Mouse (Mus musculus) small intestine, adult 10 weeks (tissue): ENCODE data around the gene Smarca4. TPM values are rescaled to one million over a fixed set of nuclear protein-coding genes. Genes with fewer than 3 reads are reported as not detected.

Experiments used
- polyA plus RNA-seq: library from polyadenylated mRNA; stranded (reverse); fragments of 350-450 nt; fragmentation: Illumina TruSeq; extraction: RNeasy Lipid Tissue Mini Kit (QIAGEN cat#74804); gene quantifications from one replicate; pipeline ENCODE4 v1.2.3, GENCODE M21; 2014; ENCODE audit warnings: low replicate concordance

The Smarca4 gene
- polyA plus RNA-seq = 1.6 TPM

DNA sequence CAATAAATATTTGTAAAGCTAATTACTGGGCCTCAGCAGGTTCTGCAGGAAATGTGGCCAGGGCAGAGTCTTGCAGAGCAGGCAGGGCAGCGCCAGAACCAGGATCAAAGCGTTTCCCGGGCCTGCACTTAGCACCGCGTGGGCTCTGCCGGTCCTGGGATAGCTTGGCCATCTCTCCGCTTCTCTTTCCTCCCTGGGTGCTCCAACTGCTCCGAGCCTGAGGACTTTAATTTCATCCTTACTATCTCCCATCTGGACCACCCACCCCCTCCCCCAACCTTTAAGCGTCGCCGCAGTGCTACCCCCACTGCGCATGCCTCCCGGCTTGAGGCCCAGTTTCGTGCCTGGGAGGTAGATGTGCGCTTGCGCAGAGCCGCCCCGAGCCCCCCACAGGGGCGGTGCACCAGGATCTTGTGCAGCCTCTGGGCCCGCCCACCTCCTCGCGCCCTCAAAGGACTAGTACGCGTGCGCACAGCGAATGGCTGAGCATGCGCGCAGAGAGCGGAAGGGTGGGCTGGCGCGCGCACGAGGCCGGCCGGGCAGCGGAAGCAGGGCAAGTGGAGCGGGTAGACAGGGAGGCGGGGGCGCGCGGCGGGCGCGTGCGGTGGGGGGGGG is at the start of gene Smarca4:
TSS of gene Smarca4 (plus strand) at position 553 of the 615 bp plus-strand sequence.

DNA sequence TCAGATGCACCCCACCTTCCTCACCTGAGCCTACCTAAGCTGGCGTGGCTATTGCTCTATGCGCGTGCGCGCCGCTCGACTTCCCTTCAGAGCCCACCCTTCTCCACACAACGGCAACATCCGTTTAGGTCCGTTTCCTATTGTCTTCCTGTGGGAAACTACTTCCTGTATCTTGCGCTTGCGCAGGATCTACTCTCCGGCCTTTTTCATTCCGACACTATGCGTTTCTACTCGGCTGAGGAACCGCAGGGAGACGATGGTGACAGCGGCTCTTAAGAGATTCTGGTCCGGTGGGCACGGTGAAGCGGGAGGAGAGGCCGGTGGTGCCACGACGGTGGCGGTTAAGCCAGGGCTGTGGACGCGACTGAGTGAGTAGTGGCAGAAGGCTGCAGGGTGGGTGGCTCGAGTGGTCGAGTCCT is 23.3 kb upstream of the Smarca4 start, which contains the start of the genes Timm29 and Yipf2:
TSS of gene Timm29 (plus strand) at position 20 of the 419 bp plus-strand sequence.
TSS of gene Yipf2 (minus strand) at position 126 of the 419 bp plus-strand sequence.

DNA sequence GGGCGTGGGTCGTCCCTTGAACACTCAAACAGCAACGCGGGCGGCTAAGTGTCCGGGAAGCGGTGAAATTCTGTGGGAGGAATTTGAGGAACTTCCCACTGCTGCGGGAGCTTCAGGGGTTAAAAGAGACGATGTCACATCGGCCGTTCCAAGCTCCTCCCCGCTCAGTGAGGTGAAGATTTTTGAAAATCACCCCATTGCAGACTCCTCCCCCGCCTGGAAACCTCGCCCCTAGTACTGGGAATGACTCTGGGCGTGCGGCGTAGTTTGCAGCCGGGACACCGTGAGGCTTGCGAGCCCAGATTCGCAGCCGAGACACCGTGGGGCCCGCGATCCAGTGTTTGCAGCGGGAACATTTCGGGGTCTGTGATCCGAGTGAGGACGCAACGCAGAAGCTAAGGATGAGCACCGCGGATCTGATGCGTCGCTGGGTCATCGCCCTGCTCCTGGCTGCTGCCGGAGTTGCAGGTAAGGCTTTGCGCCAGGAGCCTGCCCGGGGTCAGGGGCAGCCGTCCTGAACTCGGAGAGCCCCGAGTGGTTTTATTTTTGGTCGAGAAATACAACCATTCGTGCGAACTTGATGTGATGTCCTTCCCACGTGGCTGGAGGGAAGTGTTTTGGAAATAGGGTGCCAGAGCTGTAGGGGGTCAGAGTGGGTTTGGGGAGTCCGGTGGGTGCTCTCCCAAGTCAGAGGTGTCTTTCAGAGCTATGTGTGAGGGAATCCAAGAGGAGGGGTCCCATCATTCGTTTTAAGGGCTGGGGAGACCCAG is 107.6 kb downstream of the Smarca4 start, which contains the start of gene Ldlr:
TSS of gene Ldlr (plus strand) at position 107 of the 770 bp plus-strand sequence.

Other genes with a start within 250 kb of the Smarca4 start
- 9.5 TPM for gene Ilf3, start 248.3 kb upstream of the Smarca4 start, polyA plus RNA-seq
- not detected for gene Qtrt1, start 204.3 kb upstream of the Smarca4 start, polyA plus RNA-seq
- 22.1 TPM for gene Dnm2, start 191.3 kb upstream of the Smarca4 start, polyA plus RNA-seq
- gene Tmed1, start 105.9 kb upstream of the Smarca4 start, polyA plus RNA-seq = 0.59 TPM
- 0.48 TPM for gene AB124611, start 90.0 kb upstream of the Smarca4 start, polyA plus RNA-seq
- gene Carm1, start 69.3 kb upstream of the Smarca4 start, polyA plus RNA-seq = 1.4 TPM
- gene Timm29, start 23.4 kb upstream of the Smarca4 start, polyA plus RNA-seq = 22.1 TPM
- 4.0 TPM for gene Yipf2, start 23.3 kb upstream of the Smarca4 start, polyA plus RNA-seq
- gene Ldlr, start 107.3 kb downstream of the Smarca4 start, polyA plus RNA-seq = 8.7 TPM
- 7.9 TPM for gene Spc24, start 144.1 kb downstream of the Smarca4 start, polyA plus RNA-seq
- 2.1 TPM for gene Kank2, start 182.6 kb downstream of the Smarca4 start, polyA plus RNA-seq
- not detected for gene Angptl8, start 219.3 kb downstream of the Smarca4 start, polyA plus RNA-seq
- gene Dock6, start 236.5 kb downstream of the Smarca4 start, polyA plus RNA-seq = 2.5 TPM